Mouse (Mus musculus): ENCODE measurements around the gene Pcp4l1. TPM values are rescaled to one million over a fixed set of nuclear protein-coding genes. Genes with fewer than 3 reads are reported as not detected.

Pcp4l1 gene
- total RNA-seq, 2 experiments from 2014 or later: 58.3 to 75.0 TPM

- Histone ChIP-seq H3K27ac (no peak overlapping the region), H3K4me3 (no peak overlapping the region)
- no peak for TF ChIP-seq CTCF (IDR thresholded peaks at IDR 0.05)
- intact Hi-C loops (cut with DNase I): no loop called here
- DNase-seq: no peak
Observed at GRCm38 (mm10) chr1:171216241-171216955, 20.3 kb upstream of the Pcp4l1 start.

GRCm38 (mm10) chr1:171213801-171214496 is 17.9 kb upstream of the Pcp4l1 start, which contains the start of gene Nr1i3:
Nr1i3 (plus strand) TSS chr1:171213970.
- intact Hi-C loops (cut with DNase I): no loop called here
- no peak within 1 kb of the TSS for H3K27ac ChIP-seq
- no peak for TF ChIP-seq CTCF (IDR thresholded peaks at IDR 0.05)
- no peak within 1 kb of the TSS for H3K4me3 ChIP-seq
- DNase-seq: no peak

- no peak for TF ChIP-seq CTCF (IDR thresholded peaks at IDR 0.05)
- no peak for DNase-seq
- Histone ChIP-seq H3K4me3 (no peak overlapping the region), H3K27ac (no peak overlapping the region)
- intact Hi-C loops (cut with DNase I): no loop called here
Observed at GRCm38 (mm10) chr1:171212854-171213253, 16.8 kb upstream of the Pcp4l1 start.

- no peak for DNase-seq
- no peak for TF ChIP-seq CTCF (IDR thresholded peaks at IDR 0.05)
- Histone ChIP-seq H3K4me3 (no peak overlapping the region), H3K27ac (no peak overlapping the region)
- intact Hi-C loops (cut with DNase I): no loop called here
Observed at GRCm38 (mm10) chr1:171209409-171209808, 13.3 kb upstream of the Pcp4l1 start.

- intact Hi-C loops (cut with DNase I): no loop called here
- no peak for DNase-seq
- Histone ChIP-seq H3K27ac (no peak overlapping the region), H3K4me3 (no peak overlapping the region)
- TF ChIP-seq CTCF (IDR thresholded peaks at IDR 0.05): no peak
Observed at GRCm38 (mm10) chr1:171205704-171206493, 9.8 kb upstream of the Pcp4l1 start.

GRCm38 (mm10) chr1:171204249-171204644 is 8.2 kb upstream of the Pcp4l1 start:
- Histone ChIP-seq H3K4me3 (no peak overlapping the region), H3K27ac (peak overlapping the region; percentile 5; the same call in 1 of the 2 replicates)
- TF ChIP-seq CTCF (IDR thresholded peaks at IDR 0.05): no peak
- DNase-seq: no peak
- intact Hi-C loops (cut with DNase I): no loop called here

GRCm38 (mm10) chr1:171203471-171204248 is 7.6 kb upstream of the Pcp4l1 start:
- Histone ChIP-seq H3K4me3 (no peak overlapping the region), H3K27ac (peak overlapping the region; percentile 5; the same call in 1 of the 2 replicates)
- TF ChIP-seq CTCF (IDR thresholded peaks at IDR 0.05): no peak
- intact Hi-C loops (cut with DNase I): no loop called here
- DNase-seq: no peak

GRCm38 (mm10) chr1:171200769-171201168 is 4.7 kb upstream of the Pcp4l1 start:
- intact Hi-C loops (cut with DNase I): no loop called here
- Histone ChIP-seq H3K27ac (no peak overlapping the region), H3K4me3 (no peak overlapping the region)
- DNase-seq: no peak
- no peak for TF ChIP-seq CTCF (IDR thresholded peaks at IDR 0.05)

GRCm38 (mm10) chr1:171199532-171199931 is 3.5 kb upstream of the Pcp4l1 start:
- DNase-seq: no peak
- Histone ChIP-seq H3K4me3 (no peak overlapping the region), H3K27ac (no peak overlapping the region)
- intact Hi-C loops (cut with DNase I): no loop called here
- TF ChIP-seq CTCF (IDR thresholded peaks at IDR 0.05): no peak

- Histone ChIP-seq H3K27ac (peak overlapping the region; percentile 84), H3K4me3 (peak overlapping the region; percentile 90)
- no peak for DNase-seq
- no peak for TF ChIP-seq CTCF (IDR thresholded peaks at IDR 0.05)
- intact Hi-C loops (cut with DNase I): no loop called here
Observed at GRCm38 (mm10) chr1:171195046-171195822, 834 bp downstream of the Pcp4l1 start.

Data from gastrocnemius, adult 2 months (tissue).